Mouse (Mus musculus) hindbrain, embryonic 14.5 days (tissue): ENCODE measurements around the gene Nav2. TPM values are rescaled to one million over a fixed set of nuclear protein-coding genes. Genes with fewer than 3 reads are reported as not detected.
A peak's percentile ranks its signal among the peaks of the same experiment; 100 is the strongest.

ENCODE experiments used
- ATAC-seq: fragments of 200-750 bp; cut with Nextera tagmentation; 2 replicates; pipeline ENCODE4 v1.8.0; 2017; ENCODE audit warnings: moderate number of reproducible peaks, mild to moderate bottlenecking, moderate TSS enrichment, moderate library complexity; ENCODE audit not compliant: low FRiP score
- DNase-seq: peaks from one replicate; pipeline ENCODE4 v3.0.0-alpha.2; 2015; ENCODE audit warnings: low spot score
- H3K27ac ChIP-seq: fragments of 300-500 bp; sonication (generic); 2 replicates; pipeline ENCODE4 v1.5.1; 2014; ENCODE audit warnings: mild to moderate bottlenecking, moderate library complexity
- H3K27me3 ChIP-seq: fragments of 300-500 bp; sonication (generic); 2 replicates; pipeline ENCODE4 v1.6.1; 2014; ENCODE audit warnings: mild to moderate bottlenecking, low read length, mixed read lengths; ENCODE audit not compliant: control insufficient read depth, insufficient read depth
- H3K36me3 ChIP-seq: fragments of 300-500 bp; sonication (generic); replicated peaks from 2 replicates; pipeline ENCODE4 v1.6.1; 2014; ENCODE audit not compliant: control insufficient read depth, insufficient read depth
- H3K4me1 ChIP-seq: fragments of 300-500 bp; sonication (generic); replicated peaks from 2 replicates; pipeline ENCODE4 v1.6.1; 2014; ENCODE audit warnings: antibody characterized with exemption, low read length, mixed read lengths; ENCODE audit not compliant: control insufficient read depth, insufficient read depth
- H3K4me2 ChIP-seq: fragments of 300-500 bp; sonication (generic); replicated peaks from 2 replicates; pipeline ENCODE4 v1.6.1; 2014; ENCODE audit warnings: mild to moderate bottlenecking, moderate library complexity
- H3K4me3 ChIP-seq: fragments of 300-500 bp; sonication (generic); replicated peaks from 2 replicates; pipeline ENCODE4 v1.5.1; 2014; ENCODE audit warnings: mild to moderate bottlenecking, low read length
- H3K9ac ChIP-seq: fragments of 300-500 bp; sonication (generic); 2 replicates; pipeline ENCODE4 v1.6.1; 2014
- H3K9me3 ChIP-seq: fragments of 300-500 bp; sonication (generic); 2 replicates; pipeline ENCODE4 v1.6.1; 2016; ENCODE audit warnings: low read length; ENCODE audit not compliant: control insufficient read depth
- WGBS: fragments of 180-500 bp; shearing (Covaris S2); extraction: QIAGEN DNeasy Blood & Tissue Kit; methylation state at CpG from one replicate; pipeline ENCODE4 v1.1.7; 2014; 5-methylcytosine and 5-hydroxymethylcytosine counted together
- polyA plus RNA-seq: library from polyadenylated mRNA; unstranded; fragments of >200 nt; fragmentation: Nextera tagmentation; extraction: Ambion mirVana; gene quantifications from 2 replicates; pipeline ENCODE4 v1.2.1, GENCODE M21; 2014

The Nav2 gene
- polyA plus RNA-seq, 1 experiment from 2014 or later, result 28.2 TPM

DNA sequence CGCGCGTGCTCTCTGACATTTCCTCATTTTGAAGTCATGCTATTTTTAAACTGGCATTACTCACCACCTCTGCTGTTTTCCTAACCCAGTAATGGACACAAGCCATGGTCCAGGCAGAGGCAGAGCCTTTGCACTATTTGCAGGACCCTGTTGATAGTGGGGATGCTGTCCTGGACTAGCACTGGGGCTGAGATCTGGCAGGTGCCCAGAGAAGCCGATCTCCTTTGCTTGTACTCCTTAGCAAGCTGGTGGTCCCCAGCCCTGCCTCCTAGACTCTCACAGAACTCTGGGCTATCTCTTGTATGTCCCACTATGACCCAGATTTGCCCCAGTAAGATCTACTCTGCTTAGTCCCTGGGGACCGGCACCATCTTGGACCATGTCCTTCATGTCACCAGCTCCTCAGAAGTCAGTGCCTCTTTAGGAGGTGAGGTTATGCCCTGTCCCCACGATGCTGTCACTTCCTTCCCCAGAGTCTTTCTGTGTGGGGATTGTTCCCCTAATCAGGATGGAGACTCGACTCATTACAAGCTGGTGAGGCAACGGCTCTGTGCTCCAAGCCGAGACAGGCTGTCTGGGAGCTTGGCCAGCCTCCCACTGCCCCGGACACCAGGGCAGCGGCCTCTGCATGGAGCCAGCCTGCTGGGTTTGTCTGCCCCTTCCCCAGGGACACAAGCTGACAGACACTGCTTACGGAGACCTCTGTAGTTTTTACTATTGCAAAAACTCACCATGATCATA lies 250.3 kb downstream of the Nav2 start:
- WGBS, result 54% methylated on average over 12 of the region's 12 CpGs
- no peak for DNase-seq

DNA sequence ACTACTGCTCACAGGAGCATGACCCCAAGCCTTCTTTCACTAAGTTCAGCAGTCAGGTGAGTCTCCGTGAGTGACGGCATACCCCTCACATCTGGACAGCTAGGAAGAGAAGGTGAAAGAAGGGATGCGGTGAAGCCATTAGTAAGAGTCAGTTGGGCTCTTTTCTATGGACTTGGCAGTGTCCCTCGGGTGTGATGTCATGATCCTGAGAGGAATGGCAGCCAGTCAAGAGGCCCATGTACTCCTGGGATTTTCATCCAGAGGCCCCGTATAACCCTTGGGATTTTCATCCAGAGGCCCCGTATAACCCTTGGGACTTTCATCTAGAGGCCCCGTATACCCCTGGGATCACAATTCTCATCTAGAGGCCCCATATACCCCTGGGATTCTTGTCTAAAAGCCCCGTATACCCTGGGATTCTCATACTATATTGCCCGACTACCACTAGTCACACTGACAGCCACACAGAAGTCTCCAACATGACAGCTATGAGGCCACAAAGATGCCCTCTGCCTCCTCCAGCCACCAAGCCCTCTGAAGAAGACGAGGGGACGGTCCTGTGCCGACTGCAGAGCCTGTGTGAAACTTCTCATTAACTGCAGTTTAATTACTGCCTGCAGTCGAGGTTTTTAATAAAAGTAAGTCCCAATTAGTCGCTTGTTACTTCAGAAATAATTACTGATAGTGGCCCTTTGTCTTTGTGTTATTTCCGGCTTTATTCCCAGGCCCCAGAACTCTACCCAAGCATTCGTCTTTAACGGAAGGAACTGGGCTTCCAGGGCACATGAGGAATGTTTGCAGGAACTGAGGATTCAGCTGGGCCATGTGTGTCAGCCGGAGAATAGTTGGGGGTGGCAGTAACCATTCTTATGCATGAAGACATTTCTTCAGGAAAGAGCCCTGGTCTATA lies 251.4 kb downstream of the Nav2 start:
- ATAC-seq, result no peak
- peaks cover 36% of the 10 kb centered on the region for H3K4me1 ChIP-seq
- no peak overlapping the region for H3K27ac ChIP-seq
- peaks cover 6% of the 10 kb centered on the region; the same call in 1 of the 2 replicates for H3K9me3 ChIP-seq
- H3K36me3 ChIP-seq, result no peaks in the 10 kb centered on the region
- H3K9ac ChIP-seq, result no peak overlapping the region
- WGBS, result 70% methylated on average over 18 of the region's 18 CpGs
- H3K27me3 ChIP-seq, result no peaks in the 10 kb centered on the region
- no peak for DNase-seq
- H3K4me3 ChIP-seq, result no peak overlapping the region
- no peak overlapping the region for H3K4me2 ChIP-seq

More for the DNA sequence above, 250.3 kb downstream of the Nav2 start:
- Histone ChIP-seq H3K4me1 (peaks cover 29% of the 10 kb centered on the region), H3K27me3 (no peaks in the 10 kb centered on the region), H3K36me3 (no peaks in the 10 kb centered on the region), H3K9ac (no peak overlapping the region), H3K27ac (no peak overlapping the region), H3K4me2 (no peak overlapping the region), H3K9me3 (peaks cover 6% of the 10 kb centered on the region; the same call in 1 of the 2 replicates), H3K4me3 (no peak overlapping the region)
- ATAC-seq, result 0 out of 2 replicates have a peak, but pooled peaks have one; percentile 33

DNA sequence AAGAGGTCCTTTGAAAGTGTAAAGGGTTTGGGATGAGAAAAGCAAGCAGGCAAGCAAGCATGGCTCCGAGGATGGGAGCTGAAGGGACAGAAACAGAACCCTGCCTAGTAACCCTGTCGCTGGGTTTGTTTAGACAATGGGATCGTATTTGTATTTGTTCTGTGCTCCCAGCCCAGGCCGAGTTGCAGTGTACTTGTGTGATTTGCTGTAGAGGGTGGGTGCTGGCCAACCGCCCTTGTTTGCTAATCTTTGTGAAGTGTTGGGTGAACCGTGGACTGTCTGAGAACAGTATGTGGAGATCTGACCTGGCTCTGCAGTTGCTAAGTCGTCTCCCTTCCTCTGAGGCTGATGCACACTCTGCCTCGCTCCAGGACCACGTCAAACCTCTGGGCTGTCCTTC lies 253.6 kb downstream of the Nav2 start:
- Histone ChIP-seq H3K36me3 (no peaks in the 10 kb centered on the region), H3K9ac (no peak overlapping the region), H3K9me3 (no peaks in the 10 kb centered on the region), H3K27me3 (no peaks in the 10 kb centered on the region), H3K27ac (no peak overlapping the region), H3K4me3 (no peak overlapping the region), H3K4me1 (peaks cover 38% of the 10 kb centered on the region), H3K4me2 (no peak overlapping the region)
- ATAC-seq (no peak), DNase-seq (no peak)
- whole genome bisulfite sequencing, result 43% methylated on average over 9 of the region's 9 CpGs

DNA sequence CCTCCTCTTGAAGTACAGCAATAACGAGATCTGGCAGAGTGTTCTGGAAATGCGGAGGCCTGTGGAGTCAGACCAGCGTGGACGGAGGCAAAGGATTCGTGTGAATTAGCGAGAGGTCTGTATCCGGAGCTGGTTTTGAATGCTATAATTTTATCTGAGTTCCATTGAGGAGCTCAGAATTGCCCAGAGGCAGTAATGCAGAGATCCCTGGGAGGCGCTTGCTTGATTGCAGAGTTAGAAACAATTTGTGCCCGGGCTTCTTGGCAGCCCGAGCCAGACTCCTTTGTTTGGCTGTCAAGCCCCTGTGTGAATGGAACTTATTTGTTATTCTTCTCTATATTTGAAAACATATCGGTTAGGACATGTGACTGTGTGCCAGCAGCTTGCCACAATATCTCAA lies 255.3 kb downstream of the Nav2 start:
- Histone ChIP-seq H3K4me1 (peaks cover 41% of the 10 kb centered on the region), H3K4me3 (no peak overlapping the region), H3K9ac (no peak overlapping the region; the same call in 1 of the 2 replicates), H3K9me3 (no peaks in the 10 kb centered on the region), H3K36me3 (no peaks in the 10 kb centered on the region), H3K27me3 (no peaks in the 10 kb centered on the region), H3K4me2 (no peak overlapping the region), H3K27ac (peak overlapping the region; percentile 32)
- WGBS, result 24% methylated on average over 11 of the region's 11 CpGs
- no peak for DNase-seq
- ATAC-seq, result no peak

DNA sequence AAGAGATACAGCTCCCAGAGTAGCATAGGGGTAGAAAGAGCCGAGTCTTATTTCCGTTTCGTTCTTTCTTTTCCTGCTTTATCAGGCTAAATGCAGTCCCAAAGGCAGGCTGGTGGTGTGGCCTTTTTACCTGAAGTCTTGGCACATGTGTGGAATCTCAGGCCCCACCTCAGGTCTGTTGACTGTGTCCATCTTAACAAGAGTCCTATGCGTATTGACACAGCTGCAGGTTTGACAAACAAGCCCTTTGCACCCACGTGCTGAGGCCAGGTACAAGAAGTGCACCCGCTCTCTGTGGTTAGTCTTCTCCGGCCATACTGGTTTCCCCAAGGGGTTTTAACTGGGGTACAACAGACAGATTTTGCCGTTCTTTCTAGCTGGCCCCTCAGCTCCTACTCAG lies 256.4 kb downstream of the Nav2 start:
- H3K36me3 ChIP-seq, result no peaks in the 10 kb centered on the region
- H3K9me3 ChIP-seq, result no peaks in the 10 kb centered on the region
- H3K9ac ChIP-seq, result no peak overlapping the region
- no peak for DNase-seq
- ATAC-seq, result no peak
- H3K4me3 ChIP-seq, result no peak overlapping the region
- no peak overlapping the region for H3K4me2 ChIP-seq
- WGBS, result 92% methylated on average over 8 of the region's 8 CpGs
- no peaks in the 10 kb centered on the region for H3K27me3 ChIP-seq
- H3K27ac ChIP-seq, result no peak overlapping the region
- H3K4me1 ChIP-seq, result peaks cover 34% of the 10 kb centered on the region

DNA sequence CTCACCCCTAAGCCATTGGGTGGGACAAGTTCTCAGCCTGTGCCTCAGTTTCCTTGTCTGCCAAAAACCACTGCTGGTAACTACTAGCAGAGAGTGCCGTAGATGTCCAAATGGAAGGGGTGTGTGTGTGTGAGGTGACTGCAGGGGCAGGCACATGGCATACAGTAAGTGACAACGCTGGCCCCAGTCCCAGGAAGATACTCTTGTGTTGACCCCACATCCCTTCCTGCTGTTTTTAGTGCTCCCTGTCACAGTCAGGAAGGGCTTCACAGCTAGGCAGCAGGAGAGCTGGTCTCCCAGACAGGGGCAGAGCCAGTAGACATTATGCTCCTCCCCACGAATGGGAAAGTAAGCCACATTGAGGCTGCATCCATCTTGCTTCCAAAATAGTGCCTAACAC lies 264.4 kb downstream of the Nav2 start:
- DNase-seq (no peak), ATAC-seq (no peak)
- H3K4me3 ChIP-seq, result no peak overlapping the region
- H3K36me3 ChIP-seq, result no peaks in the 10 kb centered on the region
- peaks cover 10% of the 10 kb centered on the region; the same call in 1 of the 2 replicates for H3K4me1 ChIP-seq
- H3K4me2 ChIP-seq, result no peak overlapping the region
- H3K27me3 ChIP-seq, result no peaks in the 10 kb centered on the region
- 80% methylated on average over 3 of the region's 3 CpGs for WGBS
- no peak overlapping the region for H3K9ac ChIP-seq
- H3K27ac ChIP-seq, result no peak overlapping the region
- no peaks in the 10 kb centered on the region for H3K9me3 ChIP-seq

DNA sequence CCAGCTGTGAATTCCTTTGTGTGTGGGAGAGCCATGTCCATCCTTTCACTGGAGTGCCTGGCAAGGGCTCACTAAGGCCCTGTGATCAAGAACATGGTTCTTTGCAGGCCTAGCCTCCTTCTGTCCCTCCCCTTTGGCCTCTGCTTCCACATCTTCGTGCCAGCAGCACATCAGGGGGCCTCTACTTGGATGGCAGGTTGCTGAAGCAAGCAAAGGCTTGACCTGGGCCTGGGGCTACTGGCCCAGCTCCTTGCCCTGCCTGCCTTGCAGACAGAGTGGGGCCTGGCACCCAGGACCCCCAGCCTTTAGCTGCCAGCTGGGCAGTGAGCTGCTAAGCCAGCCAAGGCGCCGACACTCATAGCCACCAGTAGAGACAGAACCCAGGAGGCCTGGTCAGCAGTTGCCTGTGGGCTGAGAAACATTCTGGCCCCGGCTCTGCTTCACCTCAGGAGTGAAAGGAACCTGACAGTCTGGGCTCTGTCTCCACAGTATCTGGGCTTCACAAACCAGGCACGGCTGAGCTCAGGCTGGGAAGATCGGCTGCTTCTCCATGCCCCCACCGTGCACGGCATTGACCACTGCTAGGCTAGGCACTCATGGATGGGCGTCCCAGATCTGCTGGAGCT lies 267.4 kb downstream of the Nav2 start:
- ATAC-seq, result no peak
- Histone ChIP-seq H3K9me3 (no peaks in the 10 kb centered on the region), H3K9ac (peak overlapping the region; percentile 24; the same call in 1 of the 2 replicates), H3K36me3 (no peaks in the 10 kb centered on the region), H3K27me3 (no peaks in the 10 kb centered on the region), H3K4me1 (peaks cover 10% of the 10 kb centered on the region; the same call in 1 of the 2 replicates), H3K4me3 (no peak overlapping the region), H3K27ac (no peak overlapping the region), H3K4me2 (no peak overlapping the region)
- DNase-seq, result no peak
- WGBS, result 58% methylated on average over 9 of the region's 9 CpGs

DNA sequence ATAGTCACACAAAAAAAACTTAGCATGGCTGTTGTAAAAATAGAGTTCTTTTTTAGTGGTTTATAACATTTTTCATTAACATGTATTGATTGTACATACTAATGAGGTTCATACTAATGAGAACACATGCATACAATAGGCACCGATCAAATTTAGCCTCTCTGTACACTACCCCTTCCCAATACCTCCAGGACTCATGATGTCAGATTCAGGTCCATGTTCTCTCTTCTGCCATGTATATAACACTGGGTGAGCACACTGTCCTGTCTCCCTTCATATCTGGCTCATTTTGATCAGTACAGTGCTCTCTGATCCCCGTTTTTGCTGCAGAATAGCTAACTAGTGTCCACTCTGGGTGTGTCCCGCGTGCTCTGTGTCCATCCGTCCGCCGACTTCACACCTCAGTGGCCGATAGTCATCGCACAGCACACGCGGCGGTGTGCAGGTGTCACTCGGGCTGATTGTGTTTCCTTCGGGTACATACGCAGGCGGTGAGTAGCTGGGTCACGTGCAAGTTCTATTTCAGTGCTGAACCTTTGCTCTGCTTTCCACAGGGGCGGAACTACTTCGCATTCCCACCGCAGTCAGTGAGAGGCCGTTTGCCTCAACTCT lies 268.2 kb downstream of the Nav2 start:
- peak overlapping the region; percentile 45; the same call in 1 of the 2 replicates for H3K27ac ChIP-seq
- WGBS, result 77% methylated on average over 21 of the region's 21 CpGs
- H3K9me3 ChIP-seq, result no peaks in the 10 kb centered on the region

More for the DNA sequence above, 268.2 kb downstream of the Nav2 start:
- DNase-seq (no peak), ATAC-seq (0 out of 2 replicates have a peak, but pooled peaks have one; percentile 29)
- no peaks in the 10 kb centered on the region for H3K36me3 ChIP-seq
- no peak overlapping the region for H3K9ac ChIP-seq
- H3K4me3 ChIP-seq, result no peak overlapping the region
- H3K27me3 ChIP-seq, result no peaks in the 10 kb centered on the region
- H3K4me1 ChIP-seq, result peaks cover 10% of the 10 kb centered on the region; the same call in 1 of the 2 replicates
- H3K4me2 ChIP-seq, result no peak overlapping the region
